Comparison of ENCODE assay signal across 18 mouse cellular contexts in genomic region chr17:70664484-70665040, GRCm38 (mm10).
"Had no signal": no experiment of that assay in that cellular context is flagged by ENCODE, and none has a peak within 500 bp of the region (broad histone marks: within the 10 kb centered on the region; RNA-seq: fewer than 3 reads in every experiment).

No protein-coding gene starts in this region.

- H3K4me3 ChIP-seq: limb, embryonic 12.5 days; limb, embryonic 15.5 days had no signal

- H3K9ac ChIP-seq: limb, embryonic 12.5 days; limb, embryonic 15.5 days; liver, embryonic 14.5 days; liver, postnatal 0 days; lung, embryonic 14.5 days had no signal

- DNase-seq: kidney, adult 18-20 months; kidney, adult 9 months; kidney, postnatal 14 days; kidney, postnatal 4 days; layer of hippocampus, adult 9-11 months; layer of hippocampus, postnatal 36 days; left cerebral cortex, postnatal 4 days; liver, postnatal 0 days; thymus, adult 18-20 months; thymus, postnatal 36 days had no signal

- H3K9me3 ChIP-seq: limb, embryonic 12.5 days; limb, embryonic 15.5 days had no signal

- H3K36me3 ChIP-seq: limb, embryonic 12.5 days; limb, embryonic 15.5 days had no signal

- H3K27me3 ChIP-seq: limb, embryonic 12.5 days; limb, embryonic 15.5 days had no signal

- H3K4me2 ChIP-seq: limb, embryonic 12.5 days; limb, embryonic 15.5 days; liver, embryonic 11.5 days; lung, embryonic 14.5 days had no signal

- ATAC-seq: intestine, embryonic 16.5 days; liver, postnatal 0 days; lung, postnatal 0 days had no signal

- H3K27ac ChIP-seq: limb, embryonic 12.5 days; limb, embryonic 15.5 days; liver, embryonic 14.5 days; macrophage had no signal

- H3K4me1 ChIP-seq: limb, embryonic 15.5 days had no signal
